Mouse (Mus musculus) left cerebral cortex, adult 11 months (tissue): Measurements from ENCODE around the gene Actr6.

ENCODE experiments used
- DNase-seq: peaks from one replicate; pipeline ENCODE4 v3.0.0; 2022; ENCODE audit warnings: low spot score

The Actr6 gene

GRCm38 (mm10) chr10:89732001-89732794 is at the start of gene Actr6:
Gene Actr6, minus strand, starts transcription at chr10:89732295.
- peak; percentile 87 for DNase-seq

DNA sequence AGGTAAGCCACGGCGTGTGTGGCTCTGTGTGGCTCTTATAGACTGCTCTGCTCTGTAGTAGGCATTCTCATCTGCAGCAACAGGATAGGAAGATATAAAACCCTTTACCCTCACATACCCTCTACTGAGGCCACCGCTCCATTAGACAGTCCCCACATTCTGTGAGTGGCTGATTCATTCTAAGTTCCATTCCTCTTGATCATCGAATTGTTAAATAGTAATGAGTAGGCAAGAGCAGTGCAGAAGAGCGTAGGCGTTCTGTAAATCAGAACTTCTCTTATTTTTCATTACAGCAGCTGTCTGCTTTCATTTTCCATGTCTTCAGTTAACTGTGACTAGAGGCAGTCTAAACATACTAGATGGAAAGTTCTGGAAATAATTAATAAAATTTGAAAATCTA is 43.9 kb upstream of the Actr6 start:
- no peak for DNase-seq

DNA sequence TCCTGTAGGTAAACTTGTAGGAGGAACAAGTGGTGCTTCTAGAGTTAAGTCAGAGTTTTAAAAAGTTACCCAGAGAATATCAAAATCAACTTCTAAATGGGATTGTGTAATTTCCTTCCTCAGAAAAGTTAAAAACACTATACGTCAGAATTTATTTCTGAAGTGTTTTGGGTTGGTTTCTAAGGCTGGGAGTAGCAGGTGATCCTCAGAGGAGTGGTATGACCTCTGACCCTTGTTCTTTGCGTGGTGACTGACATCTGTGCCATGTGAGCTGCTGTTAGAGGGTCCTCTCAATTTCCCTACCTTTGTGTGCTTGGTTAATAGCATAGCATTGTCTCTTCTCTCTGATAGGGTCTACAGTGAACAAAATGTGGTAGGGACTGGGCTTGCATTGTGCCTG is 39.8 kb upstream of the Actr6 start:
- no peak for DNase-seq

DNA sequence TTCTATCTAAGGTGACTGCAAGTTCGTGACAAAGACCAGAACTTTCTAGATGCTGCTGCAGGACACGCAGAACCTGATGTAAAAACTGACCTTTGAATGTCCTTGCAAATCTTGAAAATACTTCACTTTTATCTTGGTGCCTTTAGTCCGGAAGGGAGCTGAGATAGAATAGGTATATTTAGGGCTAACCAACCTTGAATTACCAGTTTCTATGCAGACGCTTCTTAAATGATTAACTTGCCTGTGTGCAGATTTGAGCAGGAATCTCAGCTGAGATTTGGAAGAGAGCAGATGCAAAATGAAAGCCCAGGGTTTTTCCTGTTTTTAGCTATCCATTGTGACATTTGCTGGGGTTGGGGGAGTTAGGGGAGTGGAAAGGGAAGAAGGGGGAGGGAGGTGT is 37.0 kb upstream of the Actr6 start:
- DNase-seq: no peak

GRCm38 (mm10) chr10:89768352-89769020 is 36.4 kb upstream of the Actr6 start:
- no peak for DNase-seq

DNA sequence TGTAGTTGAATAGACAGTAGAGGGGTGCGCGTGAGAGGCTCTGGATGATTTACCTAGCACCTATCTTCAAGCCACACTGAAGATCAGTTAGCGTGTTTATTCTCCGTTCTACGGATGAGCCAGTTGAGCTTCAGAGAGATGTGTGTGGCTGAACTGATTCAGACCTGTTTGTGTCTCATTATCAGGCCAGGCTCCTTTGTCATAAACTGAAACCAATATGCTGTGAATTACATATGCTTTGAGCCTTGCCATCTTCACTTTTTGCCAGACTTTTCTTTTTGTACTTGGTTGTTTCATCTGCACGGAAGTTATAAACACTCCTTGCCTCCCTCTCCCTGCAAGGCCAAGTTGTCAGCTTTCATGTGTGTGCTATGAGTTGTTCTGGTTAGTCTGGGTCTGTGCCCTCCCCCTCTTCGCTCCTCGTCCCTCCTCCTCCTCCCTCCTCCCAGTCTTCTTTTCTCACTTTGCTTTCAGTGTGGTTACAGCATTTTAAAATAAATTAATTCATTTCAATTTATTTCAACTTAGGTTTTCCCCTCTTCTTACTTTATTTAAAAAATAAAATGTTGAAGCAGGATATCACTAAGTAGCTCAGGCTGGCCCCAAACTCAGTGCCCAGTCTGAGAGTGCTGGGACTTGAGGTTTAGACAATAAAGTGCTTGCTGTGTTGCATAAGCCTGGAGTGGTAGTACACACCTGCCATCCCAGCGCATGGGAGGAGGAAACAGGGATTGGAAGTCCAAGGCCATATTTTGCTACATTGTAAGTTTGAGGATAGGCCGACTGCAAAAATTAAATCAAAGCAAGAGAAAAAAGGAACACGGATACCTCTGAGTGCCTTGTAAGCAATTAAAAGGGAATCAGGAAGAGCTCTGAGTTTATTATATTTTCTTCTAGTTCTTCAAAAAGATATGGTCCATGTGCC is 34.0 kb upstream of the Actr6 start:
- no peak for DNase-seq

DNA sequence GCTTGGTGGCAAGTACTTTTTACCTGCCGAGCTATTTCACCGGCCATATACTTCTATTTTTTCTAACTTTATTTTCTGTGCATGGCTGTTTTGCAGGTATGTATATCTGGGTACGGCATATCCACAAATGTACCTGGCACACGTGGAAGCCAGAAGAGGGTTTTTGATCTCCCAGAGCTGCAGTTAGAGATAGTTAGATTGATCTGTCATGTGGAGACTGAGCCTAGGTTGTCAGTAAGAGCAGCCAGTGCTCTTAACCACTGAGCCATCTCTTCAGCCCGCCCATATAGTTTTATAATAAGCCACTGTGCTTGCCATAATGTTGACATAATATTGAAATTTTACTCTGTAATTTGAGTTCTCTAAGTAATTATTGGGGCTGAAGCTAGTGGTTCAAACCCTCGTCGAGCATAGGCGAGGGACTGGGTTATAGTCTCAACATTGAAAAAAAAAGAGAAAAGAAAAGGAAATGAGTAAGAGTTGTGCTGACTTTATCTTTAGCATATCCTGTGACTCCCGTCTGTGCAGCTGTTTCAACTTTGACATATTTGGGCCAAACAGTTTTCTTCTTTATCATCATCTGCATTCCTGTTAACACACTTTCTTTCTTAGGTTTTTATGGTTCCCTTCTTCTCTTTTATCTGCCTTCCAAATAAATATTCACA is 32.5 kb upstream of the Actr6 start:
- DNase-seq: no peak

DNA sequence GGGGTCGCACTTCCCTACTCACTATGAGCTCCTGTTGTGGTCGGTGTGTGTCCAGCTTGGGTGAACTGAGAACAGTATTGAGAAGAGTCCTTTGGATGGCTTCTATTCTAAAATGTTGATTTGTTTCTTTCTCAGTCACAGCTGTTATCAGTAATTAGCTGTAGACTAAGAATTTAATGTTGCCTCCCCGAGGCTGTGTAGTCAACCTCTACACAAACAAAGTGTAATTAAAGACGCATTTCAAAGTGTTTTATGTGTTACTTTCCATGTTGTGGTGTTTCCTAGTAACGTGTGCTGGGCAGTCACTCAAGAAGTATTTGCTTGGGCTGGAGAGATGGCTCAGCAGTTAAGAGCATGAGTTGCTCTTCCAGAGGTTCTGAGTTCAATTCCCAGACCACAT is 28.7 kb upstream of the Actr6 start:
- no peak for DNase-seq

DNA sequence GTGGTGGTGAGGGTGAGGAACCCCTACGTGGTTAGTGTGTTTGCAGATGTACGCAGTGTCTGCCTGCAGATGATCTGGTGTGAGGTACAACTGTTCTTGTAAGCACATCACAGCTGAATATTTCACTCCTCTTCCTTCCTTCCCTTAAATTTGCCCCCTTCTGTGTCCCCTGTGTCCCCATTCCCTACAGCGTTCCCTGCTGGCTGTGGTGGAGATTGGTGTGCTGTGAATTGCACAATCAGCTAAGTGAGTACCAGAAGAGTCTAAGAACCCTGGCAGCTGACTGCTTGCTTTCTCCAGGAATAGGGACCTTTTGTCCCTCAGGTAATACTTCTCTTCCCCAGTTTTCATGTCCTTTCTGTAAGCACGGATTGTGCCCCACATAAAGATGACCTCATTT is 23.1 kb upstream of the Actr6 start:
- no peak for DNase-seq

- DNase-seq: no peak
Observed at GRCm38 (mm10) chr10:89751069-89751468, 19.0 kb upstream of the Actr6 start.

DNA sequence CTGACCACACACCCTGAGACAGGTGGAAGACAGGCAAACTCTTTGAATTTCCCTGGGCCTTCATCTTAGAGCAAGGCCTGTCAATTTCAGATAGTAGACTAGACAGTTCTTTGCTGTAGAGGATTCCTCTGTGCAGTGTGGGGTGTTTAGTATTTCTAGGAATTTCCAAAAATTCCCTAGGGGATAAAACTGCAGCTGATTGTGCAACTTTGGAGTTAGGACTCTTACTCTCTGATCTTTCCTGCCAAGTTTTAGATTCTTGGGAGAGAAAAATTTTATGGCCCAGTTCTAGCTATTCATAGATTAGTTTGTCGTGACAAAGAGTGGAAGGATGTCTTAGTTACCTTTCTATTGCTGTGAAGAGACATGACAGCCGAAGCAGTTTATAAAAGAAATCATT is 16.5 kb upstream of the Actr6 start:
- DNase-seq: no peak

DNA sequence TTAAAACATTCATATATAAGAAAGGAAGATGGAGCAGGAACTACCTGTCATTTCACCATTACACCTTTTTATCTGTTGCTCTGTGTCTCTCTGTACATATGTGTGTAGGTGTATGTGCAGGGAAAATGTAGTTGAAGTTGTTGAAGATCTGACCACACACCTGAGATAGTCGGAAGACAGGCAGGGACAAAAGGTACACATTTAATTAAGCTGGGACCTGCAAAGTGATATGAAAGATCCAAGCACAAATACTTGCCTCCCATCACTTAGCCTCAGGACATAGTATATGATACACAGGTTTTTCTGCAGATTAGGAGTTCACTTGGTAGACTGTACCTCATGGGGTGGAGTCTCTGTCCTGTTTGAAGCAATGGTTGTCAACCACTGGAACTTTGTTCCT is 15.8 kb upstream of the Actr6 start:
- DNase-seq: no peak

GRCm38 (mm10) chr10:89747221-89747905 is 15.3 kb upstream of the Actr6 start:
- no peak for DNase-seq

DNA sequence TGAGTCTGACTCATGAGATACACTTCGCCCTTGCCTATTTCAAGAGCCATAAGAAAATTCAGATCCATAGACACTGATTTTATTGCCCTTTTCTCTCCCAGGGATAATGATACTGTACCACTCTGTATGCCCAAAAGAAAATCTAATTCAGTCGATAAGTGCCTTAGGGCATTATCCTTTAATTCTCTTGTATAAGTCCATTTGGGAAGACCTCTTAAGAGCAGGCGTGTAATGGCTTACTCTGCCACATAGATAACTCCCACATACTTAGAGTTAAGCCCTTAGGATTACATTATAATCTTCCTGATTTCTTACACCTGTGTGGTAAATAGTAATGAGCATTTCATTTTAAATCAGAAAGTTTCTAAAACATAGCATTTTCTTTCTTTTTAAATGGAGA is 14.5 kb upstream of the Actr6 start:
- no peak for DNase-seq

DNA sequence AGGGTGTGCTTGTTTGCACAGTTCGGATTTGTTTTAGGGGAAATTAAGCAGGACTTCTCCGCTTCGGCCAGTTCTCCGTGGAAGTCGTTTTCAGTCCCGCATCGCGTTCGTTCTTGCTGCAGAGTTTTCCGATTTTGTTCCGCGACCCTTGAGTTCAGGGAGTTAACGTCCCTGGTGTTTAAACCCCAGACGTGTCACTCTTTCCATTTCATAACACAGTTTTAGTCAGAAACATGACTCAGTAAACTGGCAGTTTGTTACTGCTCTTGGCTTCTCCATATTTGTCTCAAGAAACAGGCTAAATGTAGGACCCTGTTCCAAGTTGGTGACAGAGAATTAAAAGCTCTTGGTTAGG is 13.5 kb upstream of the Actr6 start:
- no peak for DNase-seq

DNA sequence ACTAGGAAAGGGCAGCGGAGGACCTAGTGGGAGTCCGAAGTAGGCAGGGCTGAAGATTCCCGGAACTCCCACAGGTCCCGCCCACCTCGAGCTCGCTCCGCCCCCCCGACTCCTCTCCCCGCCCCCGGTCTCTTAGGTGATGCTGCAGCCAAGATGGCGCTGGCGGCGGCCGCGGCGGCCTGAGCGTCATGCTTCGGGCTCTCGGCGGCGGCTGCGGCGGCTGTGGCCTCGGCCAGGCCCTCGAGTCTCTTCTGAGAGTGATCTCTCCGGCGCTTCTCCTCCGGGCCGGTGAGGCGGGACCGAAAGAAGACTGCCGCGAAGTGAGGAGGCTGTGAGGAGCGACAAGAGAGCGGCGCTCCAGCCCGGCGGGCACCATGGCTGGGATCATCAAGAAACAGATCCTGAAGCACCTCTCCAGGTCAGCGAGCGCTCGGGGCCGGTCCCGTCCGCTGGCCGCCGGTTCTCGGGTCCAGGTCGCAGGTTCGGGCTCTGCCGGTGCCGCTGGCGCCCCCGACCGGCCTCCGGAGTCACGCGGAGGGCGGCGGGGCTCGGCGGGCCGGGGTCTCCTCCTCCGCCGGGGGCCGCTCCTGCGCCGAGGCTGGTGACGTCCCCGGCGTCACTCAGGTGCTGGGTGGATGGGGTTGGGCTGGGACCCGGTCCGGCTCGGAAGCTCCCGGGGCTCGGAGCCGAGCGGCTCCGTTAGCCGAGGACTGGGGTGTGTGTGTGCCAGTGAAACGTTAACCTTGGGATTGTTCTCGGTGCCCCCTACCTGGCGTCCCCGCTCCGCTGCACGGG is 13.0 kb upstream of the Actr6 start, which contains the start of gene Uhrf1bp1l:
Gene Uhrf1bp1l (plus strand): TSS at position 121 of the 795 bp plus-strand sequence.
- DNase-seq: peak; percentile 82

DNA sequence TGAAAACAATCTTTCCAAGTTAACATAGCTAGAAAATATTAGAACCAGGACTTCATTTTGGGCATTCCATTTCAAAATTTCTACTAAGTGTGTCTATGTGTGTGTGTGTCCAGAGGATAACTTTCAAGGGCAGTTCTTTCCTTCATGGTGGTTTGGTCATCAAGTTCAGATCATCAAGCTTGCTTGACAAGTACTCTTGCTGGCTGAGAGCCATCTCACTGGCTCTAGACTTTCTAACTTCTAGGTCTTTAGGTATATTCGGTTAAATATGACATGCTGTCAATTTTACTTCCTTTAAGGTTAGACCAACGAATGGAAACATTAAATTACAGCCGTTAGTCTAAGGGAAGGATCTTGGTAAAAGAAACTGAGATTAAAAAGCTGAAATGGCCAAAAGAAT is 12.2 kb upstream of the Actr6 start:
- no peak for DNase-seq

DNA sequence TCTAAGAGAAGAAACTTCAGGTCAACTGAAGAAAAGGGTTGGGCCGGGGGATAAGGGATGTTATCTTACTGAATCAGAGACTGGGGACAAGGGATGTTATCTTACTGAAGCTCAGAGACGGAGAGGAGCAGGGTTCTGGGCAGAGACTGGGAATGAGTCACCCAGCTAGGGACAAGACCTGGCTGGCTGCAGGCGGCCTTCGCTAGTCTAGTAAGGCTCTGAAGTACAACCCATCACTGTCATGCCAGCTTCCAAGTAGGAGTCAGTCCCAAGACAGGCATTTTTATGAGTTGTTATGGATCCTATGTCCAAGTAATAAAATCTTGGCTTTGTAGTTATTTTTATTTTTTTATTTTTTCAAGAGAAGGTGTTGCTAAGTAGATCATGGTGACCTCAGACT is 11.2 kb upstream of the Actr6 start:
- DNase-seq: no peak

DNA sequence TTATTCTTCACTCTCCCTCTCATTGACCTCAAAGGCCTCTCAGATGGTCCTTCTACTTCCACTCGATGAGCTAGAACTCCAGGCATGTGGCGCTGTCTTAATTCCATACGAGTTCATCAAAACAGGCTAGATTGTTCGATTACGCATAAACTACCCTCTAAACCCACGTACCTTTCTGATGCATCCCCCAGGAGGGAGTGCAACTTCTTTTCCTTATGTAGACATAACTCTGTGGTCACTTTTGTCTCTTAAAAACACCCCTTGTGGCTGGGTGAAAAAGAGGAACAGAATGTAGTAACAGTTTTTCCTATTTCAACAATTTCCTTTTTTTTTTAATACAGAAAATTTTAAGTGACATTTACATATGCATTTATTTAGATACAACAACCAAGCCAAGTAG is 8.9 kb upstream of the Actr6 start:
- DNase-seq: no peak

- DNase-seq: no peak
Observed at GRCm38 (mm10) chr10:89739703-89740102, 7.6 kb upstream of the Actr6 start.

- DNase-seq: no peak
Observed at GRCm38 (mm10) chr10:89738395-89738794, 6.3 kb upstream of the Actr6 start.
